Mouse (Mus musculus) frontal cortex, postnatal 25 days (tissue): ENCODE measurements around the gene Olfr1496.
"Not testable (repeated sequence)": the region's sequence is repeated elsewhere in the genome, so short reads cannot be mapped to it uniquely, and the experiment has no call there.

Experiments
- DNase-seq, 2 experiments: peaks; one replicate each; pipeline ENCODE4 v3.0.0; 2022; ENCODE audit warnings: low spot score in 2 of 2

Gene Olfr1496

GRCm38 (mm10) chr19:13777578-13777977 lies at the start of gene Olfr1496:
Olfr1496 (plus strand) TSS chr19:13777878.
- DNase-seq = no peak

- DNase-seq = no peak
Observed at GRCm38 (mm10) chr19:13739428-13739827, 38.2 kb upstream of the Olfr1496 start, which contains the start of gene Olfr1494. Olfr1494 (plus strand) TSS chr19:13739728.

- DNase-seq = no peak
Observed at GRCm38 (mm10) chr19:13749366-13749765, 28.3 kb upstream of the Olfr1496 start.

GRCm38 (mm10) chr19:13764306-13764705 lies 13.4 kb upstream of the Olfr1496 start, which contains the start of gene Olfr1495:
Olfr1495 (plus strand) TSS chr19:13764606.
- no peak for DNase-seq

- no peak for DNase-seq
Observed at GRCm38 (mm10) chr19:13768565-13769276, 9.0 kb upstream of the Olfr1496 start.

- no peak for DNase-seq
Observed at GRCm38 (mm10) chr19:13798102-13798501, 20.4 kb downstream of the Olfr1496 start, which contains the start of gene Olfr1497. Olfr1497 (minus strand) TSS chr19:13798202.

- DNase-seq = not testable (repeated sequence)
Observed at GRCm38 (mm10) chr19:13805486-13805885, 27.8 kb downstream of the Olfr1496 start.

GRCm38 (mm10) chr19:13812823-13813222 lies 35.1 kb downstream of the Olfr1496 start:
- no peak for DNase-seq

- DNase-seq = no peak
Observed at GRCm38 (mm10) chr19:13818827-13819226, 41.1 kb downstream of the Olfr1496 start.

- DNase-seq = no peak
Observed at GRCm38 (mm10) chr19:13819347-13819746, 41.7 kb downstream of the Olfr1496 start, which contains the start of gene Olfr1499. Olfr1499 (minus strand) TSS chr19:13819447.

GRCm38 (mm10) chr19:13820847-13821246 lies 43.2 kb downstream of the Olfr1496 start:
- DNase-seq = no peak

- no peak for DNase-seq
Observed at GRCm38 (mm10) chr19:13828447-13828846, 50.8 kb downstream of the Olfr1496 start.

- no peak for DNase-seq
Observed at GRCm38 (mm10) chr19:13830388-13830787, 52.7 kb downstream of the Olfr1496 start, which contains the start of gene Olfr1500. Olfr1500 (minus strand) TSS chr19:13830488.
